Mouse (Mus musculus) lung, adult 2 months (tissue): Measurements from ENCODE around the gene Agfg2.

Source experiments
- CTCF ChIP-seq: fragments of 200-500 bp; IDR thresholded peaks from 2 replicates; pipeline ENCODE4 v1.5.1; 2011; ENCODE audit warnings: mild to moderate bottlenecking, low read length, control low read depth; ENCODE audit not compliant: insufficient read depth
- POLR2A ChIP-seq: fragments of 200-500 bp; IDR thresholded peaks from 2 replicates; pipeline ENCODE4 v1.6.1; 2011; ENCODE audit warnings: low read depth, mild to moderate bottlenecking, control low read depth, low read length, borderline replicate concordance; ENCODE audit errors: extremely low read depth

- TF ChIP-seq CTCF (no peak), POLR2A (no peak)
Measured at GRCm38 (mm10) chr5:137610056-137610455, 74.5 kb downstream of the Agfg2 start.
